Mouse (Mus musculus) liver, postnatal 0 days (tissue): Measurements from ENCODE around the gene Usp2. TPM values are rescaled to one million over a fixed set of nuclear protein-coding genes. Genes with fewer than 3 reads are reported as not detected.

Experiments used
- ATAC-seq: fragments of 200-750 bp; cut with Nextera tagmentation; 2 replicates; pipeline ENCODE4 v1.8.0; 2017; ENCODE audit warnings: mild to moderate bottlenecking, moderate library complexity
- DNase-seq: peaks from one replicate; pipeline ENCODE4 v3.0.0-alpha.2; 2016
- H3K27ac ChIP-seq: fragments of 300-500 bp; sonication (generic); 2 replicates; pipeline ENCODE4 v1.5.1; 2014; ENCODE audit warnings: antibody characterized with exemption, moderate library complexity, mild to moderate bottlenecking, low read depth
- H3K27me3 ChIP-seq: fragments of 300-500 bp; sonication (generic); 2 replicates; pipeline ENCODE4 v1.6.1; 2014; ENCODE audit warnings: low read length, control low read depth, mixed read lengths; ENCODE audit not compliant: insufficient read depth
- H3K36me3 ChIP-seq: fragments of 300-500 bp; sonication (generic); replicated peaks from 2 replicates; pipeline ENCODE4 v1.6.1; 2014; ENCODE audit warnings: mild to moderate bottlenecking, control low read depth, low read length, moderate library complexity, mixed read lengths; ENCODE audit not compliant: insufficient read depth
- H3K4me1 ChIP-seq: fragments of 300-500 bp; sonication (generic); 2 replicates; pipeline ENCODE4 v1.6.1; 2014; ENCODE audit warnings: antibody characterized with exemption, mild to moderate bottlenecking, control low read depth; ENCODE audit not compliant: insufficient read depth
- H3K4me2 ChIP-seq: fragments of 300-500 bp; sonication (generic); 2 replicates; pipeline ENCODE4 v1.6.1; 2014; ENCODE audit warnings: low read depth, mild to moderate bottlenecking, low read length, moderate library complexity, mixed read lengths
- H3K4me3 ChIP-seq: fragments of 300-500 bp; sonication (generic); 2 replicates; pipeline ENCODE4 v1.5.1; 2014; ENCODE audit warnings: low read depth, low read length
- H3K9ac ChIP-seq: fragments of 300-500 bp; sonication (generic); replicated peaks from 2 replicates; pipeline ENCODE4 v1.6.1; 2014; ENCODE audit warnings: mild to moderate bottlenecking, moderate library complexity
- H3K9me3 ChIP-seq: fragments of 300-500 bp; sonication (generic); 2 replicates; pipeline ENCODE4 v1.6.1; 2016; ENCODE audit warnings: mild to moderate bottlenecking, control low read depth, low read length, mixed read lengths
- CTCF ChIP-seq: sonication (generic); IDR thresholded peaks from 2 replicates; pipeline ENCODE4 v1.5.1; 2016; ENCODE audit warnings: antibody characterized with exemption, low read depth
- EP300 ChIP-seq: IDR thresholded peaks from 2 replicates; pipeline ENCODE4 v1.6.1; 2016; ENCODE audit warnings: antibody characterized with exemption, low read depth, mild to moderate bottlenecking
- polyA plus RNA-seq: library from polyadenylated mRNA; unstranded; fragments of >200 nt; fragmentation: Nextera tagmentation; extraction: Ambion mirVana; gene quantifications from 2 replicates; pipeline ENCODE4 v1.2.1, GENCODE M21; 2015

Usp2 gene
- polyA plus RNA-seq, 1 experiment from 2014 or later: 2.9 TPM

DNA sequence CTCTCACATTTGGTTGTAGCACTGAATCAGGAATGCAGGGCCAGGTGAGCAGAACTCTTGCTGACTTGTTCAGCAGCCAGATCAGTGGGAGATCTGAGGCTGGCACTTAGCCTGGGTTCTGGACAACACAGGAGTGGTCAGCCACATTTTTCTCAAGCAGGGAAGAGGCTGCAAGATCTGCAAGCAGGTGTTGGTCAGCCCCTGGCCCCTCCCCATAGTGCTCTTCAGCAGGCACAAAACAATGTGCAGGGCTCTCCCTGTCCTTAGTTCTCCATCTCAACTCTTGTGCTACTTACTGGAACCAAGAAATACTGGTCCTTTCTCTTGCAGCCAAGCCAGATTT is 77.9 kb downstream of the Usp2 start:
- Histone ChIP-seq H3K9ac (no peak overlapping the region), H3K9me3 (no peaks in the 10 kb centered on the region), H3K27me3 (no peaks in the 10 kb centered on the region), H3K36me3 (peaks cover 26% of the 10 kb centered on the region), H3K27ac (no peak overlapping the region), H3K4me2 (no peak overlapping the region), H3K4me3 (no peak overlapping the region), H3K4me1 (no peaks in the 10 kb centered on the region)
- ATAC-seq: no peak
- no peak for TF ChIP-seq EP300
- TF ChIP-seq CTCF: no peak
- DNase-seq: no peak

Other genes with a start within 250 kb of the Usp2 start
- 0.39 and 0.85 TPM in 2 replicates for gene Thy1, start 23.6 kb upstream of the Usp2 start, polyA plus RNA-seq
- gene Mfrp, start 34.7 kb downstream of the Usp2 start, polyA plus RNA-seq: not detected in 2 replicates
- 1.0 and 1.3 TPM in 2 replicates for gene C1qtnf5, start 40.2 kb downstream of the Usp2 start, polyA plus RNA-seq
- not detected in 2 replicates for gene Gm49380, start 46.5 kb downstream of the Usp2 start, polyA plus RNA-seq
- gene Rnf26, start 46.5 kb downstream of the Usp2 start, polyA plus RNA-seq: 17.9 and 18.8 TPM in 2 replicates
- 4.2 and 4.5 TPM in 2 replicates for gene Mcam, start 67.4 kb downstream of the Usp2 start, polyA plus RNA-seq
- gene Cbl, start 167.0 kb downstream of the Usp2 start, polyA plus RNA-seq: 3.1 and 4.0 TPM in 2 replicates
- not detected in 2 replicates for gene Ccdc153, start 173.7 kb downstream of the Usp2 start, polyA plus RNA-seq
- 0.08 TPM in 1 of 2 replicates, not detected in the other for gene Pdzd3, start 184.4 kb downstream of the Usp2 start, polyA plus RNA-seq
- 4.6 and 5.6 TPM in 2 replicates for gene Nlrx1, start 201.6 kb downstream of the Usp2 start, polyA plus RNA-seq
- 4.2 TPM in 2 replicates for gene Abcg4, start 221.6 kb downstream of the Usp2 start, polyA plus RNA-seq
- gene Hinfp, start 238.7 kb downstream of the Usp2 start, polyA plus RNA-seq: 4.5 and 6.3 TPM in 2 replicates